Mouse (Mus musculus): Measurements from ENCODE around the gene Atp8a2. TPM values are rescaled to one million over a fixed set of nuclear protein-coding genes. Genes with fewer than 3 reads are reported as not detected.

The Atp8a2 gene
- polyA plus RNA-seq, 1 experiment from 2014 or later, result 3.3 TPM

- H3K9me3 ChIP-seq (replicated peaks), result no peaks in the 10 kb centered on the region
- H3K36me3 ChIP-seq, result no peaks in the 10 kb centered on the region
- peaks cover 11% of the 10 kb centered on the region; the same call in 1 of the 2 replicates for H3K27me3 ChIP-seq (replicated peaks)
- 31% methylated on average over 3 of the region's 3 CpGs for WGBS (ENCODE audit: insufficient replicate concordance)
- H3K4me3 ChIP-seq, result no peak overlapping the region
- H3K4me2 ChIP-seq, result no peak overlapping the region
- peaks cover 3% of the 10 kb centered on the region; the same call in 1 of the 2 replicates for H3K4me1 ChIP-seq
- H3K9ac ChIP-seq, result no peak overlapping the region
- no peak for ATAC-seq
- H3K27ac ChIP-seq, result no peak overlapping the region
Measured at GRCm38 (mm10) chr14:59607021-59607420, 590.0 kb downstream of the Atp8a2 start.

GRCm38 (mm10) chr14:59605671-59606353 is 591.2 kb downstream of the Atp8a2 start:
- H3K9ac ChIP-seq, result no peak overlapping the region
- 7% methylated on average over 5 of the region's 5 CpGs for WGBS (ENCODE audit: insufficient replicate concordance)
- no peak overlapping the region for H3K4me2 ChIP-seq
- no peak for ATAC-seq
- no peaks in the 10 kb centered on the region for H3K9me3 ChIP-seq (replicated peaks)
- no peak overlapping the region for H3K4me3 ChIP-seq
- peaks cover 11% of the 10 kb centered on the region; the same call in 1 of the 2 replicates for H3K27me3 ChIP-seq (replicated peaks)
- no peak overlapping the region for H3K27ac ChIP-seq
- peaks cover 3% of the 10 kb centered on the region; the same call in 1 of the 2 replicates for H3K4me1 ChIP-seq
- no peaks in the 10 kb centered on the region for H3K36me3 ChIP-seq

GRCm38 (mm10) chr14:59604002-59604645 is 592.9 kb downstream of the Atp8a2 start:
- Histone ChIP-seq H3K27me3 (replicated peaks) (peaks cover 11% of the 10 kb centered on the region; the same call in 1 of the 2 replicates), H3K27ac (no peak overlapping the region), H3K4me3 (no peak overlapping the region), H3K36me3 (no peaks in the 10 kb centered on the region), H3K4me2 (no peak overlapping the region), H3K9ac (no peak overlapping the region), H3K4me1 (peaks cover 3% of the 10 kb centered on the region; the same call in 1 of the 2 replicates), H3K9me3 (replicated peaks) (no peaks in the 10 kb centered on the region)
- ATAC-seq, result no peak
- WGBS (ENCODE audit: insufficient replicate concordance), result 49% methylated on average over 5 of the region's 5 CpGs

- 4% methylated on average over 8 of the region's 8 CpGs for WGBS (ENCODE audit: insufficient replicate concordance)
- Histone ChIP-seq H3K4me1 (peaks cover 14% of the 10 kb centered on the region), H3K9ac (peak overlapping the region; percentile 78), H3K4me3 (peak overlapping the region; percentile 93), H3K36me3 (peaks cover 18% of the 10 kb centered on the region; the same call in 1 of the 2 replicates), H3K27ac (peak overlapping the region; percentile 74), H3K9me3 (replicated peaks) (no peaks in the 10 kb centered on the region), H3K27me3 (replicated peaks) (peaks cover 8% of the 10 kb centered on the region; the same call in 1 of the 2 replicates), H3K4me2 (peak overlapping the region; percentile 89)
- ATAC-seq, result peak; percentile 29; the same call in 1 of the 2 replicates
Measured at GRCm38 (mm10) chr14:59598260-59598627, 598.7 kb downstream of the Atp8a2 start.

- under 1% methylated on average over 44 of the region's 48 CpGs for WGBS (ENCODE audit: insufficient replicate concordance)
Measured at GRCm38 (mm10) chr14:59597398-59598259, 599.4 kb downstream of the Atp8a2 start, which contains the start of gene Cdadc1. TSS of gene Cdadc1 (minus strand) at chr14:59597959.

GRCm38 (mm10) chr14:59594988-59595387 is 602.0 kb downstream of the Atp8a2 start:
- ATAC-seq, result no peak
- Histone ChIP-seq H3K36me3 (peaks cover 42% of the 10 kb centered on the region), H3K4me3 (no peak overlapping the region), H3K4me2 (no peak overlapping the region), H3K9ac (no peak overlapping the region), H3K27ac (no peak overlapping the region), H3K27me3 (replicated peaks) (no peaks in the 10 kb centered on the region), H3K9me3 (replicated peaks) (no peaks in the 10 kb centered on the region), H3K4me1 (peaks cover 14% of the 10 kb centered on the region)
- WGBS (ENCODE audit: insufficient replicate concordance), result 85% methylated on average over 3 of the region's 3 CpGs

More at GRCm38 (mm10) chr14:59597398-59598259, 599.4 kb downstream of the Atp8a2 start, which contains the start of gene Cdadc1:
- Histone ChIP-seq H3K4me3 (peak within 1 kb of the TSS; percentile 93), H3K9me3 (replicated peaks) (no peaks in the 10 kb centered on the region), H3K27me3 (replicated peaks) (peaks cover 2% of the 10 kb centered on the region; the same call in 1 of the 2 replicates), H3K4me2 (peak within 1 kb of the TSS; percentile 89), H3K36me3 (peaks cover 22% of the 10 kb centered on the region; the same call in 1 of the 2 replicates), H3K9ac (peak within 1 kb of the TSS; percentile 78), H3K4me1 (peaks cover 14% of the 10 kb centered on the region), H3K27ac (peak within 1 kb of the TSS; percentile 74)
- ATAC-seq, result peak; percentile 94

GRCm38 (mm10) chr14:59592593-59592992 is 604.4 kb downstream of the Atp8a2 start:
- H3K9me3 ChIP-seq (replicated peaks), result no peaks in the 10 kb centered on the region
- H3K4me2 ChIP-seq, result no peak overlapping the region
- WGBS (ENCODE audit: insufficient replicate concordance), result 92% methylated on average over 3 of the region's 3 CpGs
- no peak overlapping the region for H3K27ac ChIP-seq
- no peaks in the 10 kb centered on the region for H3K27me3 ChIP-seq (replicated peaks)
- peaks cover 62% of the 10 kb centered on the region for H3K36me3 ChIP-seq
- no peak overlapping the region for H3K4me3 ChIP-seq
- H3K9ac ChIP-seq, result no peak overlapping the region
- H3K4me1 ChIP-seq, result peaks cover 9% of the 10 kb centered on the region
- no peak for ATAC-seq

GRCm38 (mm10) chr14:59591901-59592300 is 605.1 kb downstream of the Atp8a2 start:
- no peak overlapping the region for H3K4me2 ChIP-seq
- no peak for ATAC-seq
- H3K27ac ChIP-seq, result no peak overlapping the region
- no peak overlapping the region for H3K9ac ChIP-seq
- H3K36me3 ChIP-seq, result peaks cover 66% of the 10 kb centered on the region
- no peaks in the 10 kb centered on the region for H3K9me3 ChIP-seq (replicated peaks)
- peaks cover 5% of the 10 kb centered on the region for H3K4me1 ChIP-seq
- WGBS (ENCODE audit: insufficient replicate concordance), result 71% methylated on average over 8 of the region's 8 CpGs
- no peaks in the 10 kb centered on the region for H3K27me3 ChIP-seq (replicated peaks)
- no peak overlapping the region for H3K4me3 ChIP-seq

GRCm38 (mm10) chr14:59590614-59591013 is 606.4 kb downstream of the Atp8a2 start:
- H3K4me1 ChIP-seq, result no peaks in the 10 kb centered on the region
- no peak overlapping the region for H3K27ac ChIP-seq
- H3K9me3 ChIP-seq (replicated peaks), result no peaks in the 10 kb centered on the region
- H3K36me3 ChIP-seq, result peaks cover 76% of the 10 kb centered on the region
- no peak for ATAC-seq
- no peaks in the 10 kb centered on the region for H3K27me3 ChIP-seq (replicated peaks)
- 80% methylated on average over 1 of the region's 1 CpGs for WGBS (ENCODE audit: insufficient replicate concordance)
- H3K4me2 ChIP-seq, result no peak overlapping the region
- no peak overlapping the region for H3K4me3 ChIP-seq
- H3K9ac ChIP-seq, result no peak overlapping the region
